Mouse (Mus musculus) liver, adult 2 months (tissue): Measurements from ENCODE around the gene Gucy2c.

Experiments used
- CTCF ChIP-seq: fragments of 200-500 bp; IDR thresholded peaks from 2 replicates; pipeline ENCODE4 v1.5.1; 2011; ENCODE audit warnings: low read depth, low read length, control low read depth
- POLR2A ChIP-seq: fragments of 200-500 bp; IDR thresholded peaks from 2 replicates; pipeline ENCODE4 v1.6.1; 2011; ENCODE audit warnings: low read length, control low read depth; ENCODE audit not compliant: insufficient read depth; ENCODE audit errors: extremely low read depth

DNA sequence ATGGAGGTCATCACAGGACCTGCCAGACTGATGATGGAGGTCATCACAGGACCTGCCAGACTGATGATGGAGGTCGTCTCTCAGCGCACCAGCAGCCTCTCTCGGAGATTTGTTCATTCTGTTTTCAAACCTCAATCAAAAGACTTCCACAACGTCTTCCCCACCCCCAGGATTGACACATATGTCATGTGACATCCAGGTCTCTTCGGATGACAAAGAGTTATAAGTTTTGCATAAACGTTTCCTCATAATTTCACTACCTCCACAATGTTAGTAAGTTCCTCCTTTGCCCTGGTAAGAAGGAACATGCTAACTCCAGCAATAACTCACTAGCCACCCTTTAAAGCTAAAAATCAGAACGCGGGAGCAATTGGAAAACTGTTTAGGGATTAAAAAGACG is 122.3 kb downstream of the Gucy2c start:
- TF ChIP-seq POLR2A (no peak), CTCF (no peak)
